Mouse (Mus musculus) heart, embryonic 14.5 days (tissue): ENCODE measurements around the gene Efna1. TPM values are rescaled to one million over a fixed set of nuclear protein-coding genes. Genes with fewer than 3 reads are reported as not detected.

ENCODE experiments used
- ATAC-seq: fragments of 200-750 bp; cut with Nextera tagmentation; 2 replicates; pipeline ENCODE4 v1.8.0; 2017; ENCODE audit warnings: low read depth, moderate TSS enrichment; ENCODE audit not compliant: insufficient number of reproducible peaks, insufficient read depth, low FRiP score
- H3K27ac ChIP-seq, 2 experiments: fragments of 200-500 bp in 1 of 2; fragments of 300-500 bp in 1 of 2; sonication (generic) in 1 of 2; replicated peaks in 1 of 2; 2 replicates each; pipeline ENCODE4 v1.5.1; 2012 to 2014; ENCODE audit warnings: low read depth in 2 of 2, low read length in 2 of 2, control low read depth in 1 of 2, mild to moderate bottlenecking in 1 of 2, mixed read lengths in 1 of 2; ENCODE audit not compliant: control insufficient read depth in 1 of 2, insufficient read depth in 1 of 2
- H3K27me3 ChIP-seq: fragments of 300-500 bp; sonication (generic); 2 replicates; pipeline ENCODE4 v1.6.1; 2014; ENCODE audit warnings: mild to moderate bottlenecking, low read length, control low read depth; ENCODE audit not compliant: control insufficient read depth, insufficient read depth
- H3K36me3 ChIP-seq: fragments of 300-500 bp; sonication (generic); 2 replicates; pipeline ENCODE4 v1.6.1; 2014; ENCODE audit warnings: mild to moderate bottlenecking, control low read depth, low read length, mixed read lengths; ENCODE audit not compliant: control insufficient read depth, insufficient read depth
- H3K4me1 ChIP-seq, 2 experiments: fragments of 200-500 bp in 1 of 2; fragments of 300-500 bp in 1 of 2; sonication (generic) in 1 of 2; 2 replicates each; pipeline ENCODE4 v1.6.1; 2012 to 2014; ENCODE audit warnings: low read length in 2 of 2, control low read depth in 1 of 2, mixed read lengths in 1 of 2; ENCODE audit not compliant: control insufficient read depth in 2 of 2, insufficient read depth in 2 of 2
- H3K4me2 ChIP-seq: fragments of 300-500 bp; sonication (generic); 2 replicates; pipeline ENCODE4 v1.6.1; 2014; ENCODE audit warnings: mild to moderate bottlenecking, low read length
- H3K4me3 ChIP-seq, 2 experiments: fragments of 200-500 bp in 1 of 2; fragments of 300-500 bp in 1 of 2; sonication (generic) in 1 of 2; 2 replicates each; pipeline ENCODE4 v1.5.1; 2012 to 2014; ENCODE audit warnings: low read length in 2 of 2, mild to moderate bottlenecking in 2 of 2, control low read depth in 1 of 2, low read depth in 1 of 2, moderate library complexity in 1 of 2; ENCODE audit not compliant: control insufficient read depth in 1 of 2, insufficient read depth in 1 of 2
- H3K9ac ChIP-seq: fragments of 300-500 bp; sonication (generic); 2 replicates; pipeline ENCODE4 v1.6.1; 2014; ENCODE audit warnings: mild to moderate bottlenecking, low read length
- H3K9me3 ChIP-seq: fragments of 300-500 bp; sonication (generic); 2 replicates; pipeline ENCODE4 v1.6.1; 2016; ENCODE audit warnings: low read length, control low read depth; ENCODE audit not compliant: control insufficient read depth
- WGBS: fragments of 180-500 bp; shearing (Covaris S2); extraction: QIAGEN DNeasy Blood & Tissue Kit; methylation state at CpG from one replicate; pipeline ENCODE4 v1.1.7; 2014; 5-methylcytosine and 5-hydroxymethylcytosine counted together
- polyA plus RNA-seq: library from polyadenylated mRNA; unstranded; fragments of >200 nt; fragmentation: Nextera tagmentation; extraction: Ambion mirVana; gene quantifications from 2 replicates; pipeline ENCODE4 v1.2.1, GENCODE M21; 2014

The Efna1 gene
- polyA plus RNA-seq, 1 experiment from 2014 or later, result 38.4 TPM

- WGBS, result under 1% methylated on average over 20 of the region's 20 CpGs
- H3K4me2 ChIP-seq, result peak overlapping the region; percentile 87
- H3K36me3 ChIP-seq, result peaks cover 8% of the 10 kb centered on the region; the same call in 1 of the 2 replicates
- 0 out of 2 replicates have a peak, but pooled peaks have one; percentile 52 for ATAC-seq
- peak overlapping the region; percentile 85 to 95 for H3K4me3 ChIP-seq
- H3K4me1 ChIP-seq, result peaks cover 10 to 36% of the 10 kb centered on the region in 2 experiments
- no peaks in the 10 kb centered on the region for H3K27me3 ChIP-seq
- H3K27ac ChIP-seq, result peak overlapping the region; percentile 66 to 76
- peak overlapping the region; percentile 94 for H3K9ac ChIP-seq
- H3K9me3 ChIP-seq, result no peaks in the 10 kb centered on the region
Observed at GRCm38 (mm10) chr3:89266439-89266893, 14.5 kb downstream of the Efna1 start.

GRCm38 (mm10) chr3:89262417-89262816 is 18.5 kb downstream of the Efna1 start:
- Histone ChIP-seq H3K9me3 (no peaks in the 10 kb centered on the region), H3K27ac (peak overlapping the region; percentile 41 to 42; a peak in 3 of 4 replicates), H3K36me3 (no peaks in the 10 kb centered on the region), H3K4me2 (no peak overlapping the region), H3K27me3 (no peaks in the 10 kb centered on the region), H3K9ac (no peak overlapping the region), H3K4me1 (peaks cover 0 to 6% of the 10 kb centered on the region in 2 experiments; a peak in 2 of 4 replicates), H3K4me3 (no peak overlapping the region)
- 43% methylated on average over 10 of the region's 10 CpGs for WGBS
- ATAC-seq, result no peak

GRCm38 (mm10) chr3:89260211-89260610 is 20.7 kb downstream of the Efna1 start:
- no peaks in the 10 kb centered on the region for H3K36me3 ChIP-seq
- 69% methylated on average over 3 of the region's 3 CpGs for WGBS
- ATAC-seq, result no peak
- no peak overlapping the region for H3K4me3 ChIP-seq
- no peak overlapping the region for H3K4me2 ChIP-seq
- no peak overlapping the region for H3K27ac ChIP-seq
- H3K27me3 ChIP-seq, result no peaks in the 10 kb centered on the region
- H3K9ac ChIP-seq, result no peak overlapping the region
- H3K4me1 ChIP-seq, result no peaks in the 10 kb centered on the region; a peak in 1 of 4 replicates
- H3K9me3 ChIP-seq, result no peaks in the 10 kb centered on the region

GRCm38 (mm10) chr3:89259076-89259475 is 21.9 kb downstream of the Efna1 start, which contains the start of gene Dpm3:
Gene Dpm3 (plus strand): TSS chr3:89259358.
- WGBS, result 47% methylated on average over 7 of the region's 7 CpGs
- H3K27me3 ChIP-seq, result no peaks in the 10 kb centered on the region
- ATAC-seq, result no peak
- no peak within 1 kb of the TSS for H3K27ac ChIP-seq
- no peak within 1 kb of the TSS for H3K9ac ChIP-seq
- H3K4me1 ChIP-seq, result no peaks in the 10 kb centered on the region; a peak in 1 of 4 replicates
- H3K4me2 ChIP-seq, result no peak within 1 kb of the TSS
- no peak within 1 kb of the TSS for H3K4me3 ChIP-seq
- no peaks in the 10 kb centered on the region for H3K36me3 ChIP-seq
- no peaks in the 10 kb centered on the region for H3K9me3 ChIP-seq

GRCm38 (mm10) chr3:89256177-89256576 is 24.8 kb downstream of the Efna1 start:
- WGBS, result 44% methylated on average over 5 of the region's 5 CpGs
- peak; percentile 23 for ATAC-seq
- H3K36me3 ChIP-seq, result no peaks in the 10 kb centered on the region
- H3K9me3 ChIP-seq, result no peaks in the 10 kb centered on the region
- peaks cover 4% of the 10 kb centered on the region in 2 experiments for H3K4me1 ChIP-seq
- H3K4me3 ChIP-seq, result no peak overlapping the region
- H3K4me2 ChIP-seq, result no peak overlapping the region
- H3K9ac ChIP-seq, result no peak overlapping the region
- peak overlapping the region; percentile 16 to 28; a peak in 1 of 4 replicates for H3K27ac ChIP-seq
- H3K27me3 ChIP-seq, result peaks cover 3% of the 10 kb centered on the region; the same call in 1 of the 2 replicates

GRCm38 (mm10) chr3:89254994-89255393 is 25.9 kb downstream of the Efna1 start:
- H3K9ac ChIP-seq, result no peak overlapping the region
- no peak overlapping the region for H3K27ac ChIP-seq
- peaks cover 9 to 11% of the 10 kb centered on the region in 2 experiments for H3K4me1 ChIP-seq
- WGBS, result 80% methylated on average over 5 of the region's 5 CpGs
- H3K36me3 ChIP-seq, result no peaks in the 10 kb centered on the region; the same call in 1 of the 2 replicates
- no peak for ATAC-seq
- H3K27me3 ChIP-seq, result peaks cover 3% of the 10 kb centered on the region; the same call in 1 of the 2 replicates
- no peak overlapping the region for H3K4me3 ChIP-seq
- no peak overlapping the region for H3K4me2 ChIP-seq
- H3K9me3 ChIP-seq, result no peaks in the 10 kb centered on the region

- Histone ChIP-seq H3K36me3 (peaks cover 11% of the 10 kb centered on the region), H3K4me1 (peaks cover 13 to 17% of the 10 kb centered on the region in 2 experiments), H3K27ac (peak overlapping the region; percentile 56 to 83), H3K27me3 (peaks cover 3% of the 10 kb centered on the region; the same call in 1 of the 2 replicates), H3K9me3 (no peaks in the 10 kb centered on the region), H3K4me3 (0 out of 4 replicates have a peak overlapping the region, but pooled peaks of 1 of the 2 experiments have one; percentile 6), H3K4me2 (peak overlapping the region; percentile 42), H3K9ac (0 out of 2 replicates have a peak overlapping the region, but pooled peaks have one; percentile 18)
- 9% methylated on average over 17 of the region's 17 CpGs for WGBS
- peak; percentile 66 for ATAC-seq
Observed at GRCm38 (mm10) chr3:89251365-89251895, 29.5 kb downstream of the Efna1 start.
